Mouse (Mus musculus) testis, adult 10 weeks (tissue): ENCODE measurements around the gene Calhm6. TPM values are rescaled to one million over a fixed set of nuclear protein-coding genes. Genes with fewer than 3 reads are reported as not detected.

Experiments used
- polyA plus RNA-seq: library from polyadenylated mRNA; stranded (reverse); fragments of 350-450 nt; fragmentation: Illumina TruSeq; extraction: RNeasy Lipid Tissue Mini Kit (QIAGEN cat#74804); gene quantifications from one replicate; pipeline ENCODE4 v1.2.3, GENCODE M21; 2014; ENCODE audit warnings: low read depth, low replicate concordance

Calhm6 gene
- 0.27 TPM for polyA plus RNA-seq

DNA sequence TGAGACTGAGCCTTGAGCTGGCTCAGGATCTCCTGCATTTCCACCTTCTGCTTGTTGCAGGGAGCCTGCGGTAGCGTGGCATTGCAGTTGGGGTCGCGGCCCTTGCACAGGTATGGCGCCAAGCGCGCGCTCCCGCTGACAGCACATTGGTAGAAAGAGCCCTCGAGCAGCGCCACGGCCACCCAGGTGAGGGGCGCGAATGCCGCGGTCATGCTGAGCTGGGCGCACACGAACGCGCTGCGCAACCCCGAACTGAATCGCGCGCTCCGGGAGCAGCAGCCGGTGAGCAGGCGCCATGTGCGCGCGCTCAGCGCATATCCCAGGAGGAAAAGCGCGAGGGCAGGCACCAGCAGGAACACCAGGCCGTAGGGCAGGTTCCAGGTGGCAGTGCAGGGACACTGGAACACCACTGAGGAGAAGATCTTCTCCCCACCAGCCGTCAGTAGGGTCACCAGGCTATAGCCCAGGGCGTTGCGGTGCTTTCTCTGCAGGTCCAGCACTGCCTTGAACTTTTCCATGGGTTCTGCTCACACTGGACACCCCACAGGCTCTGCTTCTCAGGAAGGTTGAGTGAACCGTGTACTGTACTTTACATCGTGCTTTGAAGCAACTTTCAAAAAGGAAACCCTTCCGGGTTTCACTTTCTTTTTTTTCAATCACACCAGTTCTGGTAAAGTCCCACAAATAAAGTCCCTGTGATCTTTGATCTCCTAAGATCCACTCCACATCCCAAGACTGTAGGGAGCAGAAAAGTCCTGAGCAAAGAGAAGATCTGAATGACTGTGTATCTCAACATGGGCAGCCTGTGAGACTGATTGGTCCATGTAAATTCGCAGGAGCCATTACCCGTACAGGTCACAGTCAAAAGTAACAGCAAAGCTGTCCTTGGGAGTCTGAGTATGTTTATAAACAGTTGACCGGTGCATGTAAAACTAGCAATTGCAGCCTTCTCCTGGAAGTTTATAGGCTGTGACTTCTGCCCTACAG, at the start of gene Calhm6:
Gene Calhm6, minus strand, starts transcription at position 593 of the 987 bp plus-strand sequence.

DNA sequence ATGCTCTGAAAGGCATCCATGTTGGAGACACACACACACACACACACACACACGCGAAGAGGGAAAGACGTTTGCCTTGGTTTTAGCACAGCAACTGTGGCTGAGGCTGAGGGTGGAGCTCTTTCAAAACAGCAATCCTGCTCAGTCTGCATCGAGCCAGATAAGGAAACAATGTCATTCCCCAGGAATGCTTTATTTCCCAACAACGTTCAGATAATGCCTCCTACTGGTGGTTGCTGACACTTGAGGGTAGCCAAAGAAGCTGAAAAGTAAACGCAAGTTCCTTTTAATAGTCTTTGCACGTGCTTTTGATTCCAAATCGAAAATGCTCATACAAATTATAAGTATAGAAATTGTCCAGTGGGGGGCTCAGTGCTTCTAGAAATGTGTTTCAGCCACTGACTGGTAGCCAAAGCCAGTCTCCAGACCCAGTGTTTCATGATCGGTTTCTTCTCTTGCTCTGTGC, 31.3 kb downstream of the Calhm6 start, which contains the start of gene Calhm5:
Gene Calhm5, minus strand, starts transcription at position 102 of the 466 bp plus-strand sequence.

Other genes with a start within 250 kb of the Calhm6 start
- 0.43 TPM for gene Rsph4a, start 222.9 kb downstream of the Calhm6 start, polyA plus RNA-seq
- 67.7 TPM for gene Zup1, start 176.7 kb downstream of the Calhm6 start, polyA plus RNA-seq
- 175 TPM for gene Rwdd1, start 108.4 kb downstream of the Calhm6 start, polyA plus RNA-seq
- not detected for gene Trappc3l, start 90.4 kb downstream of the Calhm6 start, polyA plus RNA-seq
- gene Calhm4, start 83.7 kb downstream of the Calhm6 start, polyA plus RNA-seq: not detected
- gene Calhm5, start 31.5 kb downstream of the Calhm6 start, polyA plus RNA-seq: 0.07 TPM
- gene Dse, start 79.7 kb upstream of the Calhm6 start, polyA plus RNA-seq: 2.3 TPM
- 14.4 TPM for gene Tspyl1, start 154.2 kb upstream of the Calhm6 start, polyA plus RNA-seq
- gene Tspyl4, start 169.5 kb upstream of the Calhm6 start, polyA plus RNA-seq: 29.8 TPM